Mouse (Mus musculus) ES-E14 (cell line): Measurements from ENCODE around the gene Agbl5.
A peak's percentile ranks its signal among the peaks of the same experiment; 100 is the strongest.

Experiments
- CHD2 ChIP-seq: IDR thresholded peaks from 2 replicates; pipeline ENCODE4 v1.6.1; 2014; ENCODE audit warnings: mild to moderate bottlenecking, low read depth, low read length, inconsistent platforms
- HCFC1 ChIP-seq: IDR thresholded peaks from 2 replicates; pipeline ENCODE4 v1.6.1; 2012; ENCODE audit warnings: low read length, inconsistent platforms, borderline replicate concordance; ENCODE audit not compliant: insufficient read depth
- MAFK ChIP-seq: IDR thresholded peaks from 2 replicates; pipeline ENCODE4 v1.6.1; 2014; ENCODE audit warnings: mild to moderate bottlenecking, low read depth, low read length, inconsistent platforms; ENCODE audit not compliant: insufficient read depth
- ZC3H11A ChIP-seq: IDR thresholded peaks from 2 replicates; pipeline ENCODE4 v1.6.1; 2012; ENCODE audit warnings: low read depth, mild to moderate bottlenecking, inconsistent platforms, low read length, borderline replicate concordance
- ZNF384 ChIP-seq: IDR thresholded peaks from 2 replicates; pipeline ENCODE4 v1.6.1; 2012; ENCODE audit warnings: low read depth, low read length, inconsistent platforms

DNA sequence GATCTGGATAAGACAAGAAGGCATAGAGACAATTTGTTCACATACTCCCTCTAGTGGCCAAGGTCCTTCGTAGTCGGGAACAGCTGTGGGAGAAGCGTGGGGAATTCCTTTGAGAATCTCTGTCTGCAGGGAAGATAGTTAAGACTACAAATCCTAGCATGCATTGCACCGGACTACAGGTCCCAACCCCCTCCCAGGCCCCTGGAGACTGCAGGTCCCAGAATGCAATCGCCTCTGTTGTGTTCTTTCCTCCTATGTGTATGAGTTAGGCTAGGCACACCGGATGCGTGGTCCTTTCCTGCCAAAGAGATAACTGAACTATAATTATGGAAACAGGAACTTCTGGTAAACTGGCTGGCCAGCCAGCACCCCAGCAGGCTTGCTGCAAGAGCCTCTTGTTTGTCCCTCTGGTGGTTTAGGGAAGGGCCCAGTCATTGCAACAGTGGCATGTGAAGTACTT, 27.5 kb downstream of the Agbl5 start:
- TF ChIP-seq ZNF384 (no peak), CHD2 (peak; percentile 58; the same call in 1 of the 2 replicates), HCFC1 (peak; percentile 98), MAFK (no peak), ZC3H11A (no peak)
